In genomic region chr7:28436932-28437570, GRCm38 (mm10) we compare ENCODE assay signal across 8 mouse cellular contexts. TPM values are rescaled to one million over a fixed set of nuclear protein-coding genes. Genes with fewer than 3 reads are reported as not detected.
DNase-seq lines count a peak whose midpoint lies in the region; ATAC-seq and TF ChIP-seq lines count a peak whose summit lies in the region.

Gene Gmfg (plus strand): TSS chr7:28437447.

- H3K4me1 ChIP-seq in brown adipose tissue, adult 24 weeks (ENCODE audit: control insufficient read depth, insufficient read depth, insufficient read length, low read length): peaks cover 7% of the 10 kb centered on the region
- peaks cover 42% of the 10 kb centered on the region for H3K4me1 ChIP-seq in heart, embryonic 13.5 days
- peaks cover 35 to 40% of the 10 kb centered on the region in 2 experiments for H3K4me1 ChIP-seq in liver, embryonic 14.5 days (replicated peaks; ENCODE audit: control insufficient read depth in 2 of 2, insufficient read depth in 2 of 2, low read length in 1 of 2)
- H3K4me1 ChIP-seq in stomach, postnatal 0 days (replicated peaks; ENCODE audit: control insufficient read depth, insufficient read depth): no peaks in the 10 kb centered on the region; the same call in 1 of the 2 replicates

- no peaks in the 10 kb centered on the region for H3K9me3 ChIP-seq in heart, embryonic 13.5 days
- H3K9me3 ChIP-seq in liver, embryonic 14.5 days (ENCODE audit: control insufficient read depth, low read length): no peaks in the 10 kb centered on the region
- no peaks in the 10 kb centered on the region for H3K9me3 ChIP-seq in stomach, postnatal 0 days (ENCODE audit: control insufficient read depth, low read length)

- H3K36me3 ChIP-seq in heart, embryonic 13.5 days: peaks cover 14% of the 10 kb centered on the region; the same call in 1 of the 2 replicates
- no peaks in the 10 kb centered on the region; the same call in none of the 2 replicates for H3K36me3 ChIP-seq in liver, embryonic 14.5 days (replicated peaks; ENCODE audit: control insufficient read depth, insufficient read depth, low read depth)
- no peaks in the 10 kb centered on the region; the same call in 1 of the 2 replicates for H3K36me3 ChIP-seq in stomach, postnatal 0 days (ENCODE audit: control insufficient read depth, insufficient read depth, low read length)

- no peaks in the 10 kb centered on the region for H3K27me3 ChIP-seq in heart, embryonic 13.5 days (replicated peaks)
- H3K27me3 ChIP-seq in liver, embryonic 14.5 days (ENCODE audit: control insufficient read depth, insufficient read depth, low read length): no peaks in the 10 kb centered on the region
- no peaks in the 10 kb centered on the region for H3K27me3 ChIP-seq in stomach, postnatal 0 days (ENCODE audit: control insufficient read depth, insufficient read depth, low read length)

- TF ChIP-seq EP300 in liver, embryonic 14.5 days (IDR thresholded peaks at IDR 0.05; ENCODE audit: low read depth): no peak
- TF ChIP-seq EP300 in stomach, postnatal 0 days (optimal IDR thresholded peaks at IDR 0.05): no peak

- TF ChIP-seq CTCF in liver, embryonic 14.5 days (IDR thresholded peaks at IDR 0.05; ENCODE audit: low read depth): peak; percentile 95
- TF ChIP-seq CTCF in stomach, postnatal 0 days (IDR thresholded peaks at IDR 0.05; ENCODE audit: low read depth): peak; percentile 89

- peak within 1 kb of the TSS; percentile 82 for H3K9ac ChIP-seq in heart, embryonic 13.5 days
- H3K9ac ChIP-seq in liver, embryonic 14.5 days (replicated peaks): peak within 1 kb of the TSS; percentile 81
- peak within 1 kb of the TSS; percentile 65 for H3K9ac ChIP-seq in stomach, postnatal 0 days (ENCODE audit: low read length)

- peak within 1 kb of the TSS; percentile 84 for H3K4me2 ChIP-seq in heart, embryonic 13.5 days
- H3K4me2 ChIP-seq in liver, embryonic 14.5 days (ENCODE audit: low read depth): peak within 1 kb of the TSS; percentile 96
- peak within 1 kb of the TSS; percentile 72 for H3K4me2 ChIP-seq in stomach, postnatal 0 days (replicated peaks; ENCODE audit: low read depth)

- peak within 1 kb of the TSS; percentile 68 for H3K4me3 ChIP-seq in brown adipose tissue, adult 24 weeks (ENCODE audit: insufficient read depth, low read depth, low read length)
- H3K4me3 ChIP-seq in heart, embryonic 13.5 days: peak within 1 kb of the TSS; percentile 96
- H3K4me3 ChIP-seq in liver, embryonic 14.5 days (ENCODE audit: insufficient read depth in 1 of 2, low read depth in 2 of 2, low read length in 2 of 2): peak within 1 kb of the TSS; percentile 94 to 98
- H3K4me3 ChIP-seq in stomach, postnatal 0 days (ENCODE audit: low read depth, low read length): peak within 1 kb of the TSS; percentile 63

- ATAC-seq in CD4-positive, CD25-positive, alpha-beta regulatory T cell, adult 4 months: peak; percentile 30
- ATAC-seq in erythroid progenitor cell, adult 5-6 weeks (replicated peaks; ENCODE audit: low FRiP score, poor library complexity, severe bottlenecking): peak; percentile 76
- peak; percentile 2; the same call in 1 of the 2 replicates for ATAC-seq in heart, embryonic 13.5 days (ENCODE audit: extremely low read depth, insufficient number of reproducible peaks, low FRiP score, low TSS enrichment)
- ATAC-seq in liver, embryonic 14.5 days (ENCODE audit: insufficient read depth): peak; percentile 48
- ATAC-seq in stomach, postnatal 0 days (ENCODE audit: low FRiP score, low TSS enrichment): peak; percentile 65

- peak; percentile 88 for DNase-seq in kidney, postnatal 10 days
- DNase-seq in liver, embryonic 14.5 days (ENCODE audit: low read depth in 3 of 3, low spot score in 3 of 3): peak; percentile 83 to 92 (median 84)
- peak; percentile 74 for DNase-seq in neural tube, embryonic 10.5 days (ENCODE audit: extremely low spot score, low spot score)
- peak; percentile 87 for DNase-seq in stomach, postnatal 0 days (ENCODE audit: low spot score)

- peak within 1 kb of the TSS; percentile 89 for H3K27ac ChIP-seq in brown adipose tissue, adult 24 weeks (replicated peaks; ENCODE audit: low read depth, low read length)
- peak within 1 kb of the TSS; percentile 68 for H3K27ac ChIP-seq in heart, embryonic 13.5 days (replicated peaks)
- H3K27ac ChIP-seq in liver, embryonic 14.5 days: peak within 1 kb of the TSS; percentile 75
- H3K27ac ChIP-seq in stomach, postnatal 0 days (replicated peaks): peak within 1 kb of the TSS; percentile 89

- WGBS in heart, embryonic 13.5 days: 2% methylated on average over 16 of the region's 16 CpGs
- 8% methylated on average over 16 of the region's 16 CpGs for WGBS in liver, embryonic 14.5 days (ENCODE audit: insufficient replicate concordance)
- whole genome bisulfite sequencing in stomach, postnatal 0 days: 3% methylated on average over 16 of the region's 16 CpGs

RNA-seq across cellular contexts. Expression of gene Gmfg, which starts in this region (rescaled TPM):
- polyA plus RNA-seq in CD4-positive, CD25-positive, alpha-beta regulatory T cell, adult 4 months (2017; shearing (Covaris generic)): 100 to 1,000 TPM; 406 to 454 TPM
- 7.1 and 9.6 TPM in 2 replicates for polyA plus RNA-seq in brown adipose tissue, adult 24 weeks (2012; ENCODE audit: insufficient read depth, insufficient read length, missing spikeins)
- total RNA-seq in erythroid progenitor cell, adult 5-6 weeks (2015; ENCODE audit: low replicate concordance): 79.3 and 117 TPM in 2 replicates
- 55.6 and 119 TPM in 2 replicates for total RNA-seq in erythroid progenitor cell, adult 5-6 weeks (2017; ENCODE audit: low replicate concordance)
- 6.9 and 8.4 TPM in 2 replicates for polyA plus RNA-seq in heart, embryonic 13.5 days (2015; fragmentation: Nextera tagmentation; extraction: Ambion mirVana)
- 13.1 and 22.2 TPM in 2 replicates for polyA plus RNA-seq in liver, embryonic 14.5 days (2012; rRNA removed)
- 31.4 and 39.3 TPM in 2 replicates for polyA plus RNA-seq in liver, embryonic 14.5 days (2014; fragmentation: Nextera tagmentation; extraction: Ambion mirVana)
- 18.9 and 23.1 TPM in 2 replicates for polyA plus RNA-seq in stomach, postnatal 0 days (2015; fragmentation: Nextera tagmentation; extraction: Ambion mirVana)

Comparison
In these comparisons a context has a peak if more than half of its experiments do, and no peak if none do; other contexts are left out.
1. Peak in every context shown above with its lines: DNase-seq, ATAC-seq, H3K4me3 ChIP-seq and H3K27ac ChIP-seq.
2. RNA of gene Gmfg (polyA plus RNA-seq): 406 to 454 TPM in CD4-positive, CD25-positive, alpha-beta regulatory T cell, adult 4 months; 13.1 to 39.3 TPM in liver, embryonic 14.5 days, 18.9 to 23.1 TPM in stomach, postnatal 0 days, 7.1 to 9.6 TPM in brown adipose tissue, adult 24 weeks and 6.9 to 8.4 TPM in heart, embryonic 13.5 days; every median in the first group is over 10 times any median in the second.
3. ATAC-seq: peak in every context shown above with its lines; median percentile 76 in erythroid progenitor cell, adult 5-6 weeks; 65 in stomach, postnatal 0 days; 48 in liver, embryonic 14.5 days; 30 in CD4-positive, CD25-positive, alpha-beta regulatory T cell, adult 4 months; 2 in heart, embryonic 13.5 days.